Mouse (Mus musculus) R1 (cell line): Measurements from ENCODE around the gene Hexim2.

Experiments used
- DNase-seq: peaks from one replicate; pipeline ENCODE4 v3.0.0-alpha.2; 2018; ENCODE audit warnings: low read depth, low spot score

Gene Hexim2

GRCm38 (mm10) chr11:103131701-103132575 is at the start of gene Hexim2:
Hexim2 (plus strand) TSS chr11:103132429.
- peak; percentile 55 for DNase-seq

- DNase-seq = no peak
Observed at GRCm38 (mm10) chr11:103093306-103093705, 38.9 kb upstream of the Hexim2 start.

- DNase-seq = peak; percentile 74
Observed at GRCm38 (mm10) chr11:103093862-103094833, 38.1 kb upstream of the Hexim2 start.

- DNase-seq = peak; percentile 83
Observed at GRCm38 (mm10) chr11:103095107-103095670, 37.0 kb upstream of the Hexim2 start.

- DNase-seq = no peak
Observed at GRCm38 (mm10) chr11:103095801-103096200, 36.4 kb upstream of the Hexim2 start.

- peak; percentile 88 for DNase-seq
Observed at GRCm38 (mm10) chr11:103096979-103097894, 35.0 kb upstream of the Hexim2 start.

- DNase-seq = no peak
Observed at GRCm38 (mm10) chr11:103098531-103099190, 33.6 kb upstream of the Hexim2 start.

- DNase-seq = no peak
Observed at GRCm38 (mm10) chr11:103099352-103099940, 32.8 kb upstream of the Hexim2 start.

- DNase-seq = no peak
Observed at GRCm38 (mm10) chr11:103100361-103100760, 31.9 kb upstream of the Hexim2 start.

GRCm38 (mm10) chr11:103101481-103101865 is 30.8 kb upstream of the Hexim2 start, which contains the start of the genes Plcd3 and Acbd4:
Plcd3 (minus strand) TSS chr11:103101658.
Acbd4 (plus strand) TSS chr11:103101682.
- DNase-seq = peak; percentile 88

- peak; percentile 71 for DNase-seq
Observed at GRCm38 (mm10) chr11:103101866-103102501, 30.2 kb upstream of the Hexim2 start.

- DNase-seq = peak; percentile 98
Observed at GRCm38 (mm10) chr11:103102725-103103349, 29.4 kb upstream of the Hexim2 start.

- no peak for DNase-seq
Observed at GRCm38 (mm10) chr11:103103621-103104020, 28.6 kb upstream of the Hexim2 start.

GRCm38 (mm10) chr11:103104469-103104868 is 27.8 kb upstream of the Hexim2 start:
- no peak for DNase-seq

GRCm38 (mm10) chr11:103105180-103105725 is 27.0 kb upstream of the Hexim2 start:
- DNase-seq = no peak

GRCm38 (mm10) chr11:103105810-103106209 is 26.4 kb upstream of the Hexim2 start:
- no peak for DNase-seq

GRCm38 (mm10) chr11:103106386-103106785 is 25.8 kb upstream of the Hexim2 start:
- DNase-seq = peak; percentile 91

GRCm38 (mm10) chr11:103111301-103111700 is 20.9 kb upstream of the Hexim2 start:
- DNase-seq = peak; percentile 2
